Mouse (Mus musculus) right cerebral cortex, postnatal 10 days (tissue): ENCODE measurements at regions not wholly inside any gene's neighbourhood (a gene's known extent, or its start where the extent isn't known, plus 50 kb on each side); places are given as distances from the start of the nearest gene placed in this dataset.
"Not testable (repeated sequence)": the region's sequence is repeated elsewhere in the genome, so short reads cannot be mapped to it uniquely, and the experiment has no call there.

Source experiments
- DNase-seq, 2 experiments: peaks; one replicate each; pipeline ENCODE4 v3.0.0; 2021; ENCODE audit warnings: low spot score in 2 of 2

- no peak for DNase-seq
These were observed 283.2 kb downstream of the 4933412E24Rik start for GRCm38 (mm10) chr15:59733031-59733810.

GRCm38 (mm10) chr15:59731129-59731528 lies 285.3 kb downstream of the 4933412E24Rik start:
- DNase-seq, result no peak

- DNase-seq, result peak; percentile 50 to 65
These were observed 287.4 kb downstream of the 4933412E24Rik start for GRCm38 (mm10) chr15:59728817-59729560.

GRCm38 (mm10) chr15:59728131-59728601 lies 288.2 kb downstream of the 4933412E24Rik start:
- peak; percentile 55 to 57 for DNase-seq

- DNase-seq, result no peak
These were observed 290.5 kb downstream of the 4933412E24Rik start for GRCm38 (mm10) chr15:59725881-59726280.

GRCm38 (mm10) chr15:59722661-59723413 lies 293.6 kb downstream of the 4933412E24Rik start:
- DNase-seq, result no peak

- peak; percentile 43 to 46 for DNase-seq
These were observed 295.0 kb downstream of the 4933412E24Rik start for GRCm38 (mm10) chr15:59721420-59721819.

- peak in 1 of 2 experiments; percentile 36 for DNase-seq
These were observed 295.4 kb downstream of the 4933412E24Rik start for GRCm38 (mm10) chr15:59721018-59721417.

- no peak for DNase-seq
These were observed 296.3 kb downstream of the 4933412E24Rik start for GRCm38 (mm10) chr15:59720149-59720548.

- not testable (repeated sequence) for DNase-seq
These were observed 296.9 kb downstream of the 4933412E24Rik start for GRCm38 (mm10) chr15:59719383-59720128.

GRCm38 (mm10) chr15:59716872-59717271 lies 299.5 kb downstream of the 4933412E24Rik start:
- DNase-seq, result no peak

- DNase-seq, result no peak
These were observed 300.5 kb downstream of the 4933412E24Rik start for GRCm38 (mm10) chr15:59715951-59716350.

- DNase-seq, result no peak
These were observed 302.3 kb downstream of the 4933412E24Rik start for GRCm38 (mm10) chr15:59713965-59714739.

GRCm38 (mm10) chr15:59712077-59712752 lies 304.2 kb downstream of the 4933412E24Rik start:
- no peak for DNase-seq

GRCm38 (mm10) chr15:59709925-59710324 lies 306.5 kb downstream of the 4933412E24Rik start:
- DNase-seq, result no peak

GRCm38 (mm10) chr15:59708402-59708801 lies 308.0 kb downstream of the 4933412E24Rik start:
- no peak for DNase-seq

- no peak for DNase-seq
These were observed 309.3 kb downstream of the 4933412E24Rik start for GRCm38 (mm10) chr15:59707081-59707480.
